Mouse (Mus musculus) MEL (cell line): Measurements from ENCODE around the gene Dnm1. TPM values are rescaled to one million over a fixed set of nuclear protein-coding genes. Genes with fewer than 3 reads are reported as not detected.

ENCODE experiments used
- DNase-seq: peaks from one replicate; pipeline ENCODE4 v3.0.0; 2011; ENCODE audit warnings: low read depth, low spot score
- H3K27ac ChIP-seq: 2 replicates; pipeline ENCODE4 v1.5.1; 2012; ENCODE audit warnings: low read depth, mild to moderate bottlenecking, control low read depth, low read length, moderate library complexity; ENCODE audit not compliant: control insufficient read depth
- H3K27me3 ChIP-seq, 2 experiments: fragments of 150-350 bp in 1 of 2; sonication (generic) in 1 of 2; 2 replicates each; pipeline ENCODE4 v1.6.1; 2012; ENCODE audit warnings: low read length in 2 of 2, mild to moderate bottlenecking in 2 of 2, improper control_type of control experiment in 1 of 2, moderate library complexity in 1 of 2; ENCODE audit not compliant: insufficient read depth in 2 of 2, control insufficient read depth in 1 of 2
- H3K36me3 ChIP-seq, 2 experiments: 2 replicates each; pipeline ENCODE4 v1.6.1; 2012 to 2014; ENCODE audit warnings: low read length in 2 of 2, improper control_type of control experiment in 1 of 2, inconsistent platforms in 1 of 2, mild to moderate bottlenecking in 1 of 2; ENCODE audit not compliant: insufficient read depth in 2 of 2, control insufficient read depth in 1 of 2
- H3K4me1 ChIP-seq, 2 experiments: fragments of 150-350 bp in 1 of 2; sonication (generic) in 1 of 2; 2 replicates each; pipeline ENCODE4 v1.6.1; 2012; ENCODE audit warnings: low read length in 2 of 2, improper control_type of control experiment in 1 of 2, mild to moderate bottlenecking in 1 of 2; ENCODE audit not compliant: insufficient read depth in 2 of 2, control insufficient read depth in 1 of 2
- H3K4me3 ChIP-seq, 2 experiments: fragments of 150-350 bp in 1 of 2; sonication (generic) in 1 of 2; 2 replicates each; pipeline ENCODE4 v1.5.1; 2012; ENCODE audit warnings: low read depth in 2 of 2, low read length in 2 of 2, mild to moderate bottlenecking in 2 of 2, moderate library complexity in 2 of 2, control low read depth in 1 of 2, improper control_type of control experiment in 1 of 2; ENCODE audit not compliant: control insufficient read depth in 1 of 2, insufficient read depth in 1 of 2
- H3K79me2 ChIP-seq: 2 replicates; pipeline ENCODE4 v1.6.1; 2012; ENCODE audit warnings: mild to moderate bottlenecking, low read length, moderate library complexity; ENCODE audit not compliant: control insufficient read depth, poor library complexity, insufficient read depth
- H3K9ac ChIP-seq: 2 replicates; pipeline ENCODE4 v1.6.1; 2012; ENCODE audit warnings: low read depth, mild to moderate bottlenecking, control low read depth, low read length, moderate library complexity; ENCODE audit not compliant: control insufficient read depth, poor library complexity, severe bottlenecking
- H3K9me3 ChIP-seq: fragments of 150-350 bp; sonication (generic); replicated peaks from 2 replicates; pipeline ENCODE4 v1.6.1; 2012; ENCODE audit warnings: mild to moderate bottlenecking, low read length, improper control_type of control experiment, moderate library complexity; ENCODE audit not compliant: insufficient read depth
- CHD2 ChIP-seq: IDR thresholded peaks from 2 replicates; pipeline ENCODE4 v1.6.1; 2011; ENCODE audit warnings: low read length, improper control_type of control experiment
- CTCF ChIP-seq, 3 experiments: IDR thresholded peaks in 2 of 3; conservative IDR thresholded peaks in 1 of 3; 2 replicates each; pipeline ENCODE4 v1.5.1; 2011 to 2012; ENCODE audit warnings: low read length in 3 of 3, low read depth in 2 of 3, mild to moderate bottlenecking in 2 of 3, improper control_type of control experiment in 1 of 3, inconsistent platforms in 1 of 3, mixed read lengths in 1 of 3, moderate library complexity in 1 of 3; ENCODE audit not compliant: control insufficient read depth in 1 of 3, insufficient read depth in 1 of 3, poor library complexity in 1 of 3, severe bottlenecking in 1 of 3
- E2F4 ChIP-seq: IDR thresholded peaks from 2 replicates; pipeline ENCODE4 v1.6.1; 2011; ENCODE audit warnings: low read depth, low read length, improper control_type of control experiment, borderline replicate concordance
- ETS1 ChIP-seq: IDR thresholded peaks from 2 replicates; pipeline ENCODE4 v1.6.1; 2012; ENCODE audit warnings: low read depth, mild to moderate bottlenecking, inconsistent platforms, low read length, improper control_type of control experiment, moderate library complexity
- GABPA ChIP-seq: IDR thresholded peaks from 2 replicates; pipeline ENCODE4 v1.6.1; 2012; ENCODE audit warnings: low read depth, mild to moderate bottlenecking, inconsistent platforms, low read length, improper control_type of control experiment, moderate library complexity
- JUND ChIP-seq: IDR thresholded peaks from 2 replicates; pipeline ENCODE4 v1.6.1; 2011; ENCODE audit warnings: low read depth, mild to moderate bottlenecking, improper control_type of control experiment, low read length
- MAX ChIP-seq: IDR thresholded peaks from 2 replicates; pipeline ENCODE4 v1.6.1; 2011; ENCODE audit warnings: low read length, improper control_type of control experiment
- MAZ ChIP-seq: IDR thresholded peaks from 2 replicates; pipeline ENCODE4 v1.6.1; 2012; ENCODE audit warnings: low read depth, mild to moderate bottlenecking, inconsistent platforms, low read length, improper control_type of control experiment
- MXI1 ChIP-seq: IDR thresholded peaks from 2 replicates; pipeline ENCODE4 v1.6.1; 2011; ENCODE audit warnings: mild to moderate bottlenecking, low read depth, low read length, improper control_type of control experiment
- MYB ChIP-seq: IDR thresholded peaks from 2 replicates; pipeline ENCODE4 v1.6.1; 2011; ENCODE audit warnings: mild to moderate bottlenecking, low read depth, low read length, improper control_type of control experiment
- MYC ChIP-seq: IDR thresholded peaks from 2 replicates; pipeline ENCODE4 v1.6.1; 2011; ENCODE audit warnings: low read depth, mild to moderate bottlenecking, low read length, improper control_type of control experiment, moderate library complexity
- POLR2A ChIP-seq, 2 experiments: IDR thresholded peaks; 2 replicates each; pipeline ENCODE4 v1.6.1; 2011 to 2012; ENCODE audit warnings: low read length in 2 of 2, mild to moderate bottlenecking in 2 of 2, control low read depth in 1 of 2, improper control_type of control experiment in 1 of 2, low read depth in 1 of 2, moderate library complexity in 1 of 2; ENCODE audit not compliant: control insufficient read depth in 1 of 2, insufficient read depth in 1 of 2, poor library complexity in 1 of 2
- POLR2AphosphoS5 ChIP-seq: IDR thresholded peaks from 2 replicates; pipeline ENCODE4 v1.6.1; 2012; ENCODE audit warnings: low read depth, borderline replicate concordance, mild to moderate bottlenecking, inconsistent platforms, low read length, moderate library complexity, mixed read lengths
- SIN3A ChIP-seq: IDR thresholded peaks from 2 replicates; pipeline ENCODE4 v1.6.1; 2012; ENCODE audit warnings: low read length, improper control_type of control experiment, inconsistent platforms
- SMC3 ChIP-seq: IDR thresholded peaks from 2 replicates; pipeline ENCODE4 v1.6.1; 2011; ENCODE audit warnings: low read depth, low read length, improper control_type of control experiment
- TBP ChIP-seq: IDR thresholded peaks from 2 replicates; pipeline ENCODE4 v1.8.0; 2011; ENCODE audit warnings: low read depth, low read length, improper control_type of control experiment
- TCF12 ChIP-seq: IDR thresholded peaks from 2 replicates; pipeline ENCODE4 v1.6.1; 2014; ENCODE audit warnings: low read depth, mild to moderate bottlenecking, inconsistent platforms, low read length, improper control_type of control experiment, moderate library complexity
- UBTF ChIP-seq: IDR thresholded peaks from 2 replicates; pipeline ENCODE4 v1.6.1; 2012; ENCODE audit warnings: low read depth, mild to moderate bottlenecking, inconsistent platforms, low read length, improper control_type of control experiment, moderate library complexity, borderline replicate concordance; ENCODE audit not compliant: insufficient read depth
- USF1 ChIP-seq: IDR thresholded peaks from 2 replicates; pipeline ENCODE4 v1.6.1; 2014; ENCODE audit warnings: low read depth, mild to moderate bottlenecking, inconsistent platforms, low read length, improper control_type of control experiment, moderate library complexity
- USF2 ChIP-seq, 2 experiments: IDR thresholded peaks; 2 replicates each; pipeline ENCODE4 v1.6.1; 2011 to 2012; ENCODE audit warnings: improper control_type of control experiment in 2 of 2, low read length in 2 of 2, borderline replicate concordance in 1 of 2, inconsistent platforms in 1 of 2, low read depth in 1 of 2, mild to moderate bottlenecking in 1 of 2; ENCODE audit not compliant: insufficient read depth in 1 of 2
- ZC3H11A ChIP-seq: IDR thresholded peaks from 2 replicates; pipeline ENCODE4 v1.6.1; 2012; ENCODE audit warnings: low read depth, mild to moderate bottlenecking, inconsistent platforms, low read length, improper control_type of control experiment
- ZNF384 ChIP-seq: IDR thresholded peaks from 2 replicates; pipeline ENCODE4 v1.6.1; 2012; ENCODE audit warnings: low read depth, mild to moderate bottlenecking, inconsistent platforms, low read length, improper control_type of control experiment
- polyA plus RNA-seq, 2 experiments: library from polyadenylated mRNA; stranded (reverse) in 1 of 2; unstranded in 1 of 2; fragments of >175 nt in 1 of 2; fragments of >200 nt in 1 of 2; gene quantifications; 2 replicates each; pipeline versions ENCODE4 v1.2.1 to v1.2.4; 2012; ENCODE audit warnings: low replicate concordance in 2 of 2, low read depth in 1 of 2; ENCODE audit not compliant: insufficient read length in 2 of 2, insufficient read depth in 1 of 2, missing spikeins in 1 of 2
- total RNA-seq: library from RNA; depleted of rRNA; stranded (reverse); fragments of 300-350 nt; gene quantifications from 2 replicates; pipeline ENCODE4 v1.2.3, GENCODE M21; 2012

The Dnm1 gene
- total and polyA plus RNA-seq, 3 experiments: 0.42 to 5.0 TPM; not detected in 1

DNA sequence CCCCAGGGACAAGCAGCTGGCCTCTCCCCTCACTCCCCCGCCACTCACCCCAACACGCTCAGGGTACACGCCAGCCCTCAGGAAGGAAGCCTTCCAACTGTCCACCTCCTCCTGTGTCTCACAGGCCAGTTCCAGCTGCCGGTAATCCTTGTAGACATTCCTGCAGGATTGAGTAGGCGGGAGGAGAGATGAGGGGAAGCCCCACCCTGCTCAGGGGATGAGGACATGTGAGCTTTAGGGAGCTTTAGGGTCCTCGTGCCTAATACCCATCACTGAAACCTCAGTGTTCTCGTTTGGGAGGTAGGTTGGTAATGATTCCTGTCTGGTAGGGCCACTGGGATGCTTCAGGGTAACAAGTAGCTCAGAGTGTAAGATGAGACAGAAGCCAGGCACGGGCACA, 37.4 kb downstream of the Dnm1 start:
- Histone ChIP-seq H3K4me3 (no peak overlapping the region), H3K27me3 (peaks cover 0 to 2% of the 10 kb centered on the region in 2 experiments; a peak in 2 of 4 replicates), H3K9ac (no peak overlapping the region), H3K4me1 (peaks cover 2 to 3% of the 10 kb centered on the region in 2 experiments; a peak in 2 of 4 replicates), H3K79me2 (no peaks in the 10 kb centered on the region), H3K27ac (no peak overlapping the region), H3K9me3 (no peaks in the 10 kb centered on the region), H3K36me3 (no peaks in the 10 kb centered on the region)
- no peak for DNase-seq
- no peak for TF ChIP-seq ZNF384
- no peak for TF ChIP-seq USF1
- no peak for TF ChIP-seq SMC3
- TF ChIP-seq E2F4: no peak
- TF ChIP-seq JUND: no peak
- TF ChIP-seq CTCF (IDR thresholded peaks at IDR 0.05 in 2 of 3, conservative IDR thresholded peaks at IDR 0.05 in 1 of 3; ENCODE audit: control insufficient read depth in 1 of 3, insufficient read depth in 1 of 3, low read depth in 2 of 3, low read length in 3 of 3, poor library complexity in 1 of 3, severe bottlenecking in 1 of 3): no peak
- no peak for TF ChIP-seq MYB
- TF ChIP-seq POLR2AphosphoS5: no peak
- no peak for TF ChIP-seq MAX
- TF ChIP-seq ZC3H11A: no peak

GRCm38 (mm10) chr2:32314831-32315230, 38.3 kb downstream of the Dnm1 start:
- H3K27me3 ChIP-seq: no peaks in the 10 kb centered on the region
- no peaks in the 10 kb centered on the region for H3K79me2 ChIP-seq
- H3K9ac ChIP-seq: no peak overlapping the region
- peaks cover 2 to 3% of the 10 kb centered on the region in 2 experiments; a peak in 2 of 4 replicates for H3K4me1 ChIP-seq
- no peak overlapping the region for H3K27ac ChIP-seq
- H3K36me3 ChIP-seq: no peaks in the 10 kb centered on the region
- no peaks in the 10 kb centered on the region for H3K9me3 ChIP-seq
- DNase-seq: no peak
- TF ChIP-seq MAZ (no peak), MYC (no peak), SIN3A (no peak), CHD2 (no peak), GABPA (no peak), ETS1 (no peak), UBTF (no peak), E2F4 (no peak), TCF12 (no peak), MXI1 (no peak), USF2 (IDR thresholded peaks at IDR 0.05; ENCODE audit: borderline replicate concordance in 1 of 2, insufficient read depth in 1 of 2, low read depth in 1 of 2, low read length in 2 of 2) (no peak), TBP (no peak), POLR2A (IDR thresholded peaks at IDR 0.05; ENCODE audit: control insufficient read depth in 1 of 2, insufficient read depth in 1 of 2, low read depth in 1 of 2, low read length in 2 of 2, poor library complexity in 1 of 2) (no peak)
- TF ChIP-seq, all 39 proteins: peak for 0
- H3K4me3 ChIP-seq: no peak overlapping the region
